Mouse (Mus musculus): Measurements from ENCODE around the gene Serpina3b.

- TF ChIP-seq CTCF (IDR thresholded peaks at IDR 0.05; ENCODE audit: borderline replicate concordance, extremely low read depth, insufficient read depth, insufficient read length) (no peak), POLR2A (IDR thresholded peaks at IDR 0.05; ENCODE audit: borderline replicate concordance, extremely low read depth, insufficient read depth, insufficient read length, poor library complexity, severe bottlenecking) (no peak)
Observed at GRCm38 (mm10) chr12:104153656-104154055, 25.9 kb downstream of the Serpina3b start, which contains the start of gene Serpina3c.
